Mouse (Mus musculus): Measurements from ENCODE around the gene Ccnd1. TPM values are rescaled to one million over a fixed set of nuclear protein-coding genes. Genes with fewer than 3 reads are reported as not detected.

Gene Ccnd1
- polyA plus RNA-seq (2017; shearing (Covaris generic)): 1 to 10 TPM; 1.2 to 1.8 (median 1.5) TPM

DNA sequence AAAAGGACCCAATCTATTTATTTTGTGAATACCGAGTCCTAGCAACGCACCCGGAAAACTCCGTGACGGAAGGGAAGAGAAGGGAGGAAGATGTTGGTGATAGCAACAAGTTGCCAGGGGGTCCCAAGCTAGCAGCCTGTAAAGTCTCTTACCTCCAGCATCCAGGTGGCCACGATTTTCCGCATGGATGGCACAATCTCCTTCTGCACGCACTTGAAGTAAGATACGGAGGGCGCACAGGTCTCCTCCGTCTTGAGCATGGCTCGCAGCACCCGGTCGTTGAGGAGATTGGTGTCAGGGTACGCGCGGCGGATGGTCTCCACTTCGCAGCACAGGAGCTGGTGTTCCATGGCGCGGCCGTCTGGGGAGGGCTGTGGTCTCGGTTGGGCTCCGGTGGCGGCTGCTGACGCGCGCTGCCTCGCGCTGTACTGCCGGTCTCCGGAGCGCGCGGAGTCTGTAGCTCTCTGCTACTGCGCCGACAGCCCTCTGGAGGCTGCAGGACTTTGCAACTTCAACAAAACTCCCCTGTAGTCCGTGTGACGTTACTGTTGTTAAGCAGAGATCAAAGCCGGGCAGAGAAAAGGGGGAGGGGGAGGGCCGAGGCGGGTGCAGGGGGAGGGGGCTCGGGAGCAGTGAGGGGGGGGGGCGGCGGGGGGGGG lies at the start of gene Ccnd1:
TSS of gene Ccnd1 (minus strand) at position 582 of the 659 bp plus-strand sequence.
- no peak for ATAC-seq

DNA sequence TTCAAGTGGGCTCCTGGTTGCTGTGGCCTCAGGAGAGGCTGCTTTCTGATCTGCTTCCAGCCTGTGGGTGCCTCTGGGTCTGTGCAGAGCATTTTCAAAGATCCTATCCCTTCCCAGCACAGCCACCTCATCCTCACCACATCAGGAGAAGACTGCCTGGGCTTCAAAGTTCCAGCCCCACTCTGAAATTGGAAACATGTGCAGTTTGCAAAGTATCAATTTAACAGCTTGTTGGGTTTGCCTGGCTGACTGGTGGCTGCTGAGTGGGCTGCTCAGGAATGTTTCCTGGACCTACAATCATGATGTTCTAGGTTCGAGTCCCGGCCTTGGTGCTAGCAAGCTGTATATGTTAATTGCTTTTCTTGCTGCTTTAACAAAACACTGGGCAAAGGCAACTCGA lies 49.1 kb upstream of the Ccnd1 start:
- no peak for ATAC-seq

DNA sequence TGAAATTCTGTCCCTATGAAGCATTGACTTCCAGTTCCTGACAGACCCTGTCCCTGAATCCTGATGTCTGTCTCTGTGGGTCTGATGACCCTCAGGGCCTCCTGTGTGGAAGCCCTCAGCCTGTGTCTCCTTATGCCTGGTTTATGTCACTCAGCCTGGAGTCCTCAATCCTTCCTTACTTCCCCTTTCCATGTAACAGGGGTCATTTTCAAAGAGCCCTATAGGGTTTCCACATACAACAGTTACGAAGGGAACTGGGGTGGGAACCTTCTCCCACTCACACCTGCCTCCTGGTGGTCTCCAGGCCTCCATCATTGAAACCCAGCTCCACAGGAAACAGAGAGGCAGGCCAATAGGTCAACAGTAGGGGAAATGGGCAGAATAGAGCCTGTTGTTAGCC lies 45.4 kb upstream of the Ccnd1 start:
- no peak for ATAC-seq

DNA sequence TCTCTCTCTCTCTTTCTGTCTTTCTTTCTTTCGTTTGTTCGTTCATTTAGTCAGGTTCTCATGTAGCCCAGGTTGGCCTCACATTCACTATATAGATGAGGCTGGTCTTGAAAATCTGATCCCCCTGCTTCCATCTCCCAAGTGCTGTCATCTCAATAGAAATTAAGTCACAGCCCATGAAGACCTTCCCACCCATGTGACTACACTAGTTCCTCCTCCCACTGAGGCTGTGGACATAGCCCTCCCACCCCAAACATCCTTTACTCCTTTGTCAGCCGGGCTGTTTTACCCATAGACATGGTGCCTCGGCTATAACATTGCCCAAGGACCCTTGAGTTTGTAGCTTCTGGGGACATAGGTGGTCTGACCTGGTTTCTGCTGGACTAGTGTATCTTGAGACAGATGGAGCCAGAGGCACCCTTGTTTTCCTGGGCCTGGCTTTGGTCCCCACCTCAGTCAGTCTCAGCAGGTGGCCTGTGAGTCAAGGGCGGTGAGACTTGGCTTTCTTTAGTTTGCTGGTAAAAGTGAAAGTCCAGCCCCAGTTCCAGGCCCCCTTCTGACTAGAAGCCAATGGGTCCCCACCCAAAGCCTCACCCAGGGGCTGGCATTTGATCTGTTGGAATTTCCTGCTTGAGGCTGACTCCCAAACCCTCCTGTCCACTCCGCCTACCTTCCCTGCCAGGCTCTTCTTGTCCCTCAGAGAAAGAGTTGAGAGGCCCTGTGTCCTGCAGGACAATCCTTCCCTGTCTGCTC lies 42.8 kb upstream of the Ccnd1 start:
- no peak for ATAC-seq

DNA sequence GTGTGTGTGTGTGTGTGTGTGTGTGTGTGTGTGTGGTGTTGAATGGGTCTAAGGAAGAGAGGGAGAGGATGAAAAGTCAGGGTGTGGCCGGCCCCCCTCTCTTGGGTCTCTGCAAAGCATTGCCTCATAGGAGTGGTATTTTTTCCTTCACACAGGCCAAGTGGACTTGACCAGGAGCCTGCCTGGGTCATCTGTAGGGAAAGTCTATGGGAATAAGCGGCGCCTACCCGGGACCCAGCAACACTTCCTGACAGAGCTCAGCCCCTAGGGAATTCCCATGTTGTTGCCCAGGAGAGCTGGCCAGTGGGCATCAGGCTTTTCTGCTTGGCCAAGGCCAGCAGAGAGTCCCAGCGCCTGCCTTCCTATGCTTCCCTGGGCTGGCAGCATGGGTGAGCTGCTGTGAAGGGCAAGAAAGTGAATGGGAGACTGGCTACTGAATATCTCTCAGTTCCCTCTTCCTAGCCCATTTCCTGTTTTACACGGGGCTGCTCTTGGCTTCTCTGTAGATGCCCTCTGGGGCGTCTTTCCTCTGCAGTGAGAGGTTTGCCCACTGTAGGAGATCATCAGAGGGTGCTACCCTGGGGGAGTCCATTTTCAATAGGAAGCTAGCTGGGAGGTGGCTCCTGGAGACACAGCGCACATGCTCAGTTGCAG lies 41.8 kb upstream of the Ccnd1 start:
- no peak for ATAC-seq

GRCm38 (mm10) chr7:144979814-144980213 lies 40.1 kb upstream of the Ccnd1 start:
- ATAC-seq: no peak

DNA sequence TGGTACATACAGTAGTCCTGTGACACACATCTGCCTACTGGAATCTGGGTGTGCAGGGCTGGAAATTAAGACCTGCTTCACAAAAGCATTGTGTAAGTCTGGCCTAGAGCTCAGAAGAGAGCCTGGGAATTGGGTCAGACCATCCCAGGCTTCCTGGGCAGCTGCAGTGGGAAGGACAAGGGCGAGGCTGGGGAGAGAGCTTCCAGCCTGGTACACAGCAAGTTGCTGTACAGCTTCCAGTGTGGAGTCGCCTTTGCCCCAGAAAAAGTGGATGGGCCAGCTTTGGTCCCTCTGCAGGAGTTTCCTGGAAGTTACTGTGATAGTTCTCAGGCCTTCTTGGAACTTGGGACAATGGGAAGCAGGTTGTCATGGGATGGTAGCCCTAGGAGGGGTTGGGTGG lies 37.4 kb upstream of the Ccnd1 start:
- no peak for ATAC-seq

GRCm38 (mm10) chr7:144973461-144973860 lies 33.7 kb upstream of the Ccnd1 start:
- ATAC-seq: no peak

DNA sequence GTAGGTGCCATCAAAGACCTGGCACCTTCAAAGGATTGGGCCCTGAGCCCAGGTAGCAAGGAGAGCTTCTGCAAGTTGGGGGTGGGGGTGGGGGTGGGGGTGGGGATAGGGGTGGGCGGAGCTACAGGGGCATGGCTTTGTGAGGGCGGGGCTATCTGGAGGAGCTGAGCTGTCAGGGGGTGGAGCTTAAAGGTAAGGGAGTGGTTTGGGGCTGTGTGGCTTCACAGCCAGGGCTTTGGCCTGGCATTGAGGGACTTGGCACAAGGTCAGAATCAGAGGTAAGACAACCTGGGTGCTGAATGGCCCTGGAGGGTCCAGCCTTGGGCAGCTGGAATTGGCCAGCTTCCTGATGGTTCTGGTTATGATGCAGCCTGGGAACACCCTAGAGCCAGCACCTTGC lies 32.0 kb upstream of the Ccnd1 start:
- no peak for ATAC-seq

DNA sequence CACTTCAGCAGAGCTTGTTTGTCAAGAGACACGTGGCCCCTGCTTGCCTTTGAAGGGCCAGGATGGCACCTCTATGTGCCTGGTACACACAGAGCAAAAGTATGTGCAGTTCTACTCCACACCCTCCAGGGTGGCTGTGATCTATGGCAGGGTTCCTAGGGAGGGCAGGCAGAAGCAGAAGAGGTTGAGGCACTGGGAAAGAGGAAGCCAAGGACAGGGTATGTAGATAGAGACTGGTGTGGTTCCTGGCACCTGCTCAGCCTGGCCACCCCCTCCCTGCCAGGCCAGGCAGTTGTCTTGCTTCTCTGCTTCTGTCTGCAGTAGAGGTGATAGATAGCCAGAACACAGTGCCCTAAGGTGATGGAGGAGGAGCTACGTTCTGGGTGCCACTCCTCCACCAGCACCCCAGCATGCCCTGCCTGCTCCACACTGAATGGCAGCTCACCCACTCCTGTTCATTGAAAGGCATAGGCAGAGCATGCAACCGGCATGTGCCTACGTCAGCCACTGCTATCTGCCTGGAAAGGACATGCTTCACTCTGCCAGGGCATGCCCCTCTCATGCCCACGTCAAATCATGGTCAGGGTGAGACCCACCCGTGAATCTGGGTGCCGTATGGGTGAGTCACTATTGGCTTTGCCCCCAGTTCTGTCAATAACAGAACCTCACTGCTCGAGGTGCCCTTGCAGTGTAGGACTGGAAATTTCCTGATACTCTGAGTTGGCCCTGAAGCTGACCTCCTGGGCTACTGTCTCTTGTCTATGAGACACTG lies 31.5 kb upstream of the Ccnd1 start:
- no peak for ATAC-seq

DNA sequence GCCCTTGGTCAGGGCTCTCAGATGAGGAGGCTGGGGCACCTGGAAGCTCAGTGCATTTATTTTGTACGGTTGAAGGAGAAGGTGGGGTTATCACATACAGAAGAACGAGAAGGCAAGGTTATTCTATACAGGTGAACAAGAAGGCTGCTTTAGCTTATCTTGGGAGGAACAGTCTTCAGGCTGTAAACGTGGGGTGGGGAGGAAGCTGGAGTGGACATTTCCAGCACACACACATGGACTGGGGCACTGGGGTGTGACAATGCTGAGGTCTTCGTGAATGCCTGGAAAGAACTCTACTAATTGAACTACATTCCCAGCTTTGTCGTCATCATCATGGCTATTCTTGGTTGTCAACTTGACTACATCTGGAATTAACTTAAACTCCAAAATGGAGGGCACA lies 26.2 kb upstream of the Ccnd1 start:
- no peak for ATAC-seq

GRCm38 (mm10) chr7:144964316-144964715 lies 24.6 kb upstream of the Ccnd1 start:
- ATAC-seq: no peak

DNA sequence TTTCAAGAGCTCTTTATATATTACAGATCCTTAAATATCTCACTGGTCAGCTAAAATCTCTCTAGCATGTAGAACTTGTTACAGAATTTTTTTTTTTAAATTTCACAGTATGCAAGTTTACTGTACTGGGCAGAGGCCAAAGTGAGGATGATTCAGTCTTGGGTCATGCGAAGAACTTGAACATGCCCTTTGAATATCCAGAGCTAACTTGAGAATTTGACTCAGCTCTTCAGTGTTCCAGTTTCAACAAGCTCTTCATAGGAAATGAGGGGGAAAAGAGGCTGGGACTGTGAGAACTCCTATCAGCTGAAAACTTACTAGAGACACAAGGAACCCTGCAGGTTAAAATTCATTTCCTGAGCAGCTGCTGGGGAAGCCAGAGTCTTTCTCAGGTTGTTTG lies 24.2 kb upstream of the Ccnd1 start:
- no peak for ATAC-seq

DNA sequence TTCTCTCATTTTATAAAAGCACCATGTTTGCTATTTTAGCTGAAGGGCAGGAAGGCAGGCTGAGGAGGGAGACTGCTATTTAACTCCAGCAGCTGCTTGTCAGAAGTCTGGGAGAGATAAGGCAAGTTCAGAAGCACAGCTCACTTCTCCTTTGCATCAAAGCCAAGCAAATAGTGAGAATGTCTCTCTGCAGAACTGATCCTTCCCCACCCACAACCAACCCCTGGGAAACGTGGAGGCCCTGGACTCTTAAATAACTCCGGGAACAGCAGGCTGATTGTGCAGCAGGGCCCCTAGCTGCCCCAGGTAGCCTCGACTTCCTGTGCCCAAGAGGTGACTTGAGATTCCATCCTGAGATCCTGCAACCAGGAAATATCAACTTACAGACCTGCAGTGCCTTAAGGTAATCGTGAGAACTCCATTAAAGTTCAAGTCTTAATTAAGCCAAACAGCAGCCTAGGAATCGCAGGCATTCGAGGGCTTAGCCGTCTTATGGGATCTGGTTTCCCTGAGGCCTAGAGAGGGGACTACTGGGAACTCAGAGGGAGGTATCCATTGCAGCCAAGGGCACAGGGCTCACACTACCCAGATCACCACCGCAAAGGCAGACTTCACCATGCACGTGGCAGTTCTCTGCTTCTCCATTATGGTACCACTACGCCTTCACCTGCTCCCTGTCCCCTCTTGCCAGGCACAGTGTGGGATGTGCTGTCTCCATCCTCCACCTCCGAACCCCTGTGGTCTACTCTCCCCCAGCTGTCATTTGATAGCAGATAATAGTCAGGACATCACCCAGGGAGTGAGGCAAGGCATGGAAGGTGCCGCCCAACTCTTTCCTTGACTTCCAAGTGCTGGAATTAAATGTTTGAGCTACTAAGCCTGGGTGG lies 19.0 kb upstream of the Ccnd1 start:
- no peak for ATAC-seq

- no peak for ATAC-seq
Measured at GRCm38 (mm10) chr7:144943254-144943653, 3.5 kb upstream of the Ccnd1 start.

DNA sequence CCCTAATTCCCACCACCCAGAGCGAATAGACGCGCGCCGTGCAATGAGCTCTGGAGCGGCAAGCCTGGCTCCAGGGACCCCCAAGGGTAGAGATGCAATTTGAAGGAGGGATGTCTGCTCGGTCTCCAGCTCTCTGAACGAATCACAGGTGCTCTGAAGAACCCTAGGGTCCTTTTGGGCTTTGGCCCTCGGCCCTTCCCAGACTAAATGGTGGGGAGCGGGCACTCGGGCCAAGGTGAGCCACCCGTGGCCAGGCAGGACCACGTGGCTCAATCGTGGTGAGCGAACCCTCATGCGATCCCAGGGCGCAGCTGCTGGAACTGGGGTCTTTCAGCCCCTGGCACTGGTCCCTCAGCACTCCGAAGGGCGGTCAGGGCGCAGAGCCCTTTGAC lies 3.0 kb upstream of the Ccnd1 start:
- no peak for ATAC-seq

DNA sequence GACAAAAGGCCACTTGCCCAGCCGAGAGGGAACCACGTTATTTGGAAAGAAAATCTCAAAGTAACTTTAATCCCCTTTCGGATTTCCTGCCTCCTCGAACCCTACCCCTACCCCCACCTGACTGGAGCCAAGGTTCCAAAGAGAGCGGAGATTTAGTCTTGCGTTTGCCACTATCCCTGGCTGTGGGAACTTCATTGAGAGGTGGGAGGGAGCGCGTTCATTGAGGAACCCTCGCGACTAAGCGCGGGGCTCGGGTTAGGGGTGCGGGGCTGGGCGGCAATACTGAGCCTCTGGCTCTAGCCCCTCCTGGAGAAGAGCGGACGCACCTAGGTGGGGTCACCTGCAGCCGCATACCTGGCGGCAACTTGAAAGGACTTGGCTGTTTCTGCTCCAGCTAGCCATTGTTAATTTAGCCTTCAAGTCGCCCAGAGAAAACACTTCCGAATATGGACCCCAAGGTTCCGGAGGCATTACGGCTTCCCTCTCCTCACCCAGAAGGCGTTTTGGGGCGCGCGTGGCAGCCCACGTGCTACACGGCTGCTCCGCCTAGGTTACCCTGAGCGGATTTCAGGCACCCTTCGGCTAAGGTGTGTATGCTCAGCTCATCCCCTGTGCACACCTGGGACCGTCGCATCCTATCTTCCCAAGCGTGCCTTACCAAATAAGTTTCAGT lies 2.5 kb upstream of the Ccnd1 start:
- no peak for ATAC-seq

- no peak for ATAC-seq
Measured at GRCm38 (mm10) chr7:144941242-144941831, 1.6 kb upstream of the Ccnd1 start.

GRCm38 (mm10) chr7:144940585-144940984 lies 860 bp upstream of the Ccnd1 start:
- ATAC-seq: no peak

DNA sequence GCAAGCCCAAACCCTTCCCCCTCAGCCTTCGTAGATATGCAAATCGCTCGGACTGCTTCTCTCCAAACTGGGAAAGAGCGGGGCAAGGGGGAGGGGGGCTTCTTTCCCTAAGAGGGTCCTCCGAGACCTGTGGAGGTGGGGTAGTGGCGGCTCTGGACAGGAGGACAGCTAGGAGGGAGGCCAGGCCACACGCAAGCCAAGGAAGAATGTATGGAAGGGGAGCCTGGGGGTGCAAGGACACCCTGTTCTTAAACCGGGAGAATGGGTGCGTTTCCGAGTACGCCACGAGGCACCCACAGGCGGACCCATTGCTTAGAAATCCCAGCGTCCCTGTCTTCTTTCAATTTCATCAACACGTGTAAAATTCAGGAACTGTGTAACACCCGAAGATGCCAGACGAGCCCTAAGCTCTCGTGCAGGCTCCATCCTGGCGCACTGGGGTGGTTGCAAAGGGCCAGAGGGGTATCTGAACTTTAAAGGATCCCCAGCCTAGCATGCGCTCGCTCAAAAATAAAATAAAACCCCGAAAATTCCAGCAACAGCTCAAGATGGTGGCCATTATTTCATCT lies 362 bp upstream of the Ccnd1 start:
- ATAC-seq: no peak

Data from inflammation-experienced regulatory T-cells, adult 6 months (primary cell).